Mouse (Mus musculus): ENCODE results near the gene Slc6a20a. TPM values are rescaled to one million over a fixed set of nuclear protein-coding genes. Genes with fewer than 3 reads are reported as not detected.

The Slc6a20a gene
- polyA plus RNA-seq, 1 experiment from 2014 or later, result 13.1 TPM

GRCm38 (mm10) chr9:123649785-123650511, 28.7 kb downstream of the Slc6a20a start:
- H3K9me3 ChIP-seq (ENCODE audit: control insufficient read depth, low read length), result no peaks in the 10 kb centered on the region
- DNase-seq, result no peak
- WGBS, result 95% methylated on average over 2 of the region's 2 CpGs
- H3K4me3 ChIP-seq (replicated peaks; ENCODE audit: low read depth, low read length), result no peak overlapping the region
- no peaks in the 10 kb centered on the region for H3K27me3 ChIP-seq (ENCODE audit: control insufficient read depth, insufficient read depth, low read length)
- no peak for ATAC-seq (ENCODE audit: low FRiP score, low TSS enrichment)
- H3K27ac ChIP-seq (replicated peaks; ENCODE audit: low read depth, low read length), result no peak overlapping the region
- no peaks in the 10 kb centered on the region for H3K4me1 ChIP-seq (ENCODE audit: control insufficient read depth, insufficient read depth, low read length)
- no peak overlapping the region for H3K4me2 ChIP-seq (ENCODE audit: low read length)
- H3K36me3 ChIP-seq (ENCODE audit: control insufficient read depth, insufficient read depth, low read length), result no peaks in the 10 kb centered on the region
- H3K9ac ChIP-seq (replicated peaks; ENCODE audit: low read length), result no peak overlapping the region

GRCm38 (mm10) chr9:123640106-123640505, 38.6 kb downstream of the Slc6a20a start:
- H3K9ac ChIP-seq (replicated peaks; ENCODE audit: low read length), result no peak overlapping the region
- H3K4me1 ChIP-seq (ENCODE audit: control insufficient read depth, insufficient read depth, low read length), result no peaks in the 10 kb centered on the region
- H3K36me3 ChIP-seq (ENCODE audit: control insufficient read depth, insufficient read depth, low read length), result no peaks in the 10 kb centered on the region
- 77% methylated on average over 1 of the region's 1 CpGs for WGBS
- no peak overlapping the region for H3K4me3 ChIP-seq (replicated peaks; ENCODE audit: low read depth, low read length)
- ATAC-seq (ENCODE audit: low FRiP score, low TSS enrichment), result no peak
- H3K27ac ChIP-seq (replicated peaks; ENCODE audit: low read depth, low read length), result no peak overlapping the region
- H3K27me3 ChIP-seq (ENCODE audit: control insufficient read depth, insufficient read depth, low read length), result no peaks in the 10 kb centered on the region
- no peak for DNase-seq
- H3K9me3 ChIP-seq (ENCODE audit: control insufficient read depth, low read length), result no peaks in the 10 kb centered on the region
- no peak overlapping the region for H3K4me2 ChIP-seq (ENCODE audit: low read length)

- Histone ChIP-seq H3K4me1 (ENCODE audit: control insufficient read depth, insufficient read depth, low read length) (no peaks in the 10 kb centered on the region), H3K27ac (replicated peaks; ENCODE audit: low read depth, low read length) (no peak overlapping the region), H3K9ac (replicated peaks; ENCODE audit: low read length) (no peak overlapping the region), H3K4me2 (ENCODE audit: low read length) (no peak overlapping the region), H3K9me3 (ENCODE audit: control insufficient read depth, low read length) (no peaks in the 10 kb centered on the region), H3K36me3 (ENCODE audit: control insufficient read depth, insufficient read depth, low read length) (no peaks in the 10 kb centered on the region), H3K27me3 (ENCODE audit: control insufficient read depth, insufficient read depth, low read length) (no peaks in the 10 kb centered on the region), H3K4me3 (replicated peaks; ENCODE audit: low read depth, low read length) (no peak overlapping the region)
- WGBS, result 96% methylated on average over 1 of the region's 1 CpGs
- ATAC-seq (ENCODE audit: low FRiP score, low TSS enrichment), result no peak
- peak; percentile 66 for DNase-seq
Measured at GRCm38 (mm10) chr9:123638668-123639089, 40.0 kb downstream of the Slc6a20a start.

- ATAC-seq (ENCODE audit: low FRiP score, low TSS enrichment) (no peak), DNase-seq (no peak)
- Histone ChIP-seq H3K9ac (replicated peaks; ENCODE audit: low read length) (no peak overlapping the region), H3K4me1 (ENCODE audit: control insufficient read depth, insufficient read depth, low read length) (no peaks in the 10 kb centered on the region), H3K36me3 (ENCODE audit: control insufficient read depth, insufficient read depth, low read length) (no peaks in the 10 kb centered on the region), H3K4me2 (ENCODE audit: low read length) (no peak overlapping the region), H3K27ac (replicated peaks; ENCODE audit: low read depth, low read length) (no peak overlapping the region), H3K9me3 (ENCODE audit: control insufficient read depth, low read length) (no peaks in the 10 kb centered on the region), H3K4me3 (replicated peaks; ENCODE audit: low read depth, low read length) (no peak overlapping the region), H3K27me3 (ENCODE audit: control insufficient read depth, insufficient read depth, low read length) (no peaks in the 10 kb centered on the region)
Measured at GRCm38 (mm10) chr9:123638231-123638630, 40.5 kb downstream of the Slc6a20a start.

- Histone ChIP-seq H3K9ac (replicated peaks; ENCODE audit: low read length) (no peak overlapping the region), H3K4me3 (replicated peaks; ENCODE audit: low read depth, low read length) (no peak overlapping the region), H3K36me3 (ENCODE audit: control insufficient read depth, insufficient read depth, low read length) (no peaks in the 10 kb centered on the region), H3K27ac (replicated peaks; ENCODE audit: low read depth, low read length) (no peak overlapping the region), H3K9me3 (ENCODE audit: control insufficient read depth, low read length) (no peaks in the 10 kb centered on the region), H3K4me1 (ENCODE audit: control insufficient read depth, insufficient read depth, low read length) (no peaks in the 10 kb centered on the region), H3K4me2 (ENCODE audit: low read length) (no peak overlapping the region), H3K27me3 (ENCODE audit: control insufficient read depth, insufficient read depth, low read length) (no peaks in the 10 kb centered on the region)
- no peak for ATAC-seq (ENCODE audit: low FRiP score, low TSS enrichment)
- DNase-seq, result no peak
- WGBS, result 68% methylated on average over 5 of the region's 5 CpGs
Measured at GRCm38 (mm10) chr9:123636771-123637170, 41.9 kb downstream of the Slc6a20a start.

- Histone ChIP-seq H3K27ac (replicated peaks; ENCODE audit: low read depth, low read length) (no peak overlapping the region), H3K9ac (replicated peaks; ENCODE audit: low read length) (no peak overlapping the region), H3K27me3 (ENCODE audit: control insufficient read depth, insufficient read depth, low read length) (no peaks in the 10 kb centered on the region), H3K9me3 (ENCODE audit: control insufficient read depth, low read length) (no peaks in the 10 kb centered on the region), H3K4me3 (replicated peaks; ENCODE audit: low read depth, low read length) (no peak overlapping the region), H3K4me2 (ENCODE audit: low read length) (no peak overlapping the region), H3K4me1 (ENCODE audit: control insufficient read depth, insufficient read depth, low read length) (no peaks in the 10 kb centered on the region), H3K36me3 (ENCODE audit: control insufficient read depth, insufficient read depth, low read length) (no peaks in the 10 kb centered on the region)
- DNase-seq (no peak), ATAC-seq (ENCODE audit: low FRiP score, low TSS enrichment) (no peak)
- 88% methylated on average over 3 of the region's 3 CpGs for WGBS
Measured at GRCm38 (mm10) chr9:123632993-123633392, 45.7 kb downstream of the Slc6a20a start.

GRCm38 (mm10) chr9:123632281-123632680, 46.4 kb downstream of the Slc6a20a start, which contains the start of gene Slc6a20b:
Slc6a20b (minus strand) TSS chr9:123632565.
- WGBS, result 84% methylated on average over 6 of the region's 6 CpGs
- H3K4me1 ChIP-seq (ENCODE audit: control insufficient read depth, insufficient read depth, low read length), result no peaks in the 10 kb centered on the region
- ATAC-seq (ENCODE audit: low FRiP score, low TSS enrichment), result no peak
- no peak within 1 kb of the TSS for H3K9ac ChIP-seq (replicated peaks; ENCODE audit: low read length)
- no peak within 1 kb of the TSS for H3K27ac ChIP-seq (replicated peaks; ENCODE audit: low read depth, low read length)
- no peaks in the 10 kb centered on the region for H3K9me3 ChIP-seq (ENCODE audit: control insufficient read depth, low read length)
- H3K4me3 ChIP-seq (replicated peaks; ENCODE audit: low read depth, low read length), result no peak within 1 kb of the TSS
- no peak for DNase-seq
- no peak within 1 kb of the TSS for H3K4me2 ChIP-seq (ENCODE audit: low read length)
- H3K36me3 ChIP-seq (ENCODE audit: control insufficient read depth, insufficient read depth, low read length), result no peaks in the 10 kb centered on the region
- H3K27me3 ChIP-seq (ENCODE audit: control insufficient read depth, insufficient read depth, low read length), result no peaks in the 10 kb centered on the region

- WGBS, result 85% methylated on average over 3 of the region's 3 CpGs
- Histone ChIP-seq H3K9ac (replicated peaks; ENCODE audit: low read length) (no peak overlapping the region), H3K4me1 (ENCODE audit: control insufficient read depth, insufficient read depth, low read length) (no peaks in the 10 kb centered on the region), H3K27me3 (ENCODE audit: control insufficient read depth, insufficient read depth, low read length) (no peaks in the 10 kb centered on the region), H3K4me3 (replicated peaks; ENCODE audit: low read depth, low read length) (no peak overlapping the region), H3K4me2 (ENCODE audit: low read length) (no peak overlapping the region), H3K27ac (replicated peaks; ENCODE audit: low read depth, low read length) (no peak overlapping the region), H3K36me3 (ENCODE audit: control insufficient read depth, insufficient read depth, low read length) (no peaks in the 10 kb centered on the region), H3K9me3 (ENCODE audit: control insufficient read depth, low read length) (no peaks in the 10 kb centered on the region)
- DNase-seq, result no peak
- no peak for ATAC-seq (ENCODE audit: low FRiP score, low TSS enrichment)
Measured at GRCm38 (mm10) chr9:123631666-123632065, 47.0 kb downstream of the Slc6a20a start.

- H3K9me3 ChIP-seq (ENCODE audit: control insufficient read depth, low read length), result no peaks in the 10 kb centered on the region
- H3K4me1 ChIP-seq (ENCODE audit: control insufficient read depth, insufficient read depth, low read length), result no peaks in the 10 kb centered on the region
- WGBS, result 94% methylated on average over 11 of the region's 11 CpGs
- no peaks in the 10 kb centered on the region for H3K36me3 ChIP-seq (ENCODE audit: control insufficient read depth, insufficient read depth, low read length)
- H3K4me3 ChIP-seq (replicated peaks; ENCODE audit: low read depth, low read length), result no peak overlapping the region
- no peak overlapping the region for H3K4me2 ChIP-seq (ENCODE audit: low read length)
- DNase-seq, result no peak
- no peak for ATAC-seq (ENCODE audit: low FRiP score, low TSS enrichment)
- no peak overlapping the region for H3K27ac ChIP-seq (replicated peaks; ENCODE audit: low read depth, low read length)
- no peak overlapping the region for H3K9ac ChIP-seq (replicated peaks; ENCODE audit: low read length)
- no peaks in the 10 kb centered on the region for H3K27me3 ChIP-seq (ENCODE audit: control insufficient read depth, insufficient read depth, low read length)
Measured at GRCm38 (mm10) chr9:123625821-123626220, 52.9 kb downstream of the Slc6a20a start.

All from midbrain, embryonic 14.5 days (tissue).